Mouse (Mus musculus) c-Kit-negative CD71-positive TER-119-positive erythroid progenitor cells, embryonic 14.5 days (primary cell): ENCODE results near the gene Cdc42.

Source experiments
- DNase-seq: peaks from one replicate; pipeline ENCODE4 v3.0.0-alpha.2; 2013; ENCODE audit warnings: low read depth, low spot score

Gene Cdc42

GRCm38 (mm10) chr4:137316027-137316770 is 41.3 kb downstream of the Cdc42 start:
- no peak for DNase-seq

- DNase-seq: no peak
Observed at GRCm38 (mm10) chr4:137315061-137315460, 42.5 kb downstream of the Cdc42 start.

- DNase-seq: no peak
Observed at GRCm38 (mm10) chr4:137314561-137314960, 43.0 kb downstream of the Cdc42 start.

GRCm38 (mm10) chr4:137313511-137313910 is 44.0 kb downstream of the Cdc42 start:
- no peak for DNase-seq

- DNase-seq: peak; percentile 17
Observed at GRCm38 (mm10) chr4:137308377-137308776, 49.1 kb downstream of the Cdc42 start.

- DNase-seq: no peak
Observed at GRCm38 (mm10) chr4:137306991-137307706, 50.4 kb downstream of the Cdc42 start.

- no peak for DNase-seq
Observed at GRCm38 (mm10) chr4:137306577-137306888, 51.0 kb downstream of the Cdc42 start.

- no peak for DNase-seq
Observed at GRCm38 (mm10) chr4:137305831-137306576, 51.5 kb downstream of the Cdc42 start.

- no peak for DNase-seq
Observed at GRCm38 (mm10) chr4:137305066-137305465, 52.5 kb downstream of the Cdc42 start.

- no peak for DNase-seq
Observed at GRCm38 (mm10) chr4:137304106-137304505, 53.4 kb downstream of the Cdc42 start.

GRCm38 (mm10) chr4:137301635-137302034 is 55.9 kb downstream of the Cdc42 start:
- no peak for DNase-seq

- DNase-seq: no peak
Observed at GRCm38 (mm10) chr4:137300227-137300626, 57.3 kb downstream of the Cdc42 start.

GRCm38 (mm10) chr4:137298406-137298805 is 59.1 kb downstream of the Cdc42 start:
- no peak for DNase-seq

- no peak for DNase-seq
Observed at GRCm38 (mm10) chr4:137297611-137298010, 59.9 kb downstream of the Cdc42 start.

- no peak for DNase-seq
Observed at GRCm38 (mm10) chr4:137294951-137295350, 62.6 kb downstream of the Cdc42 start.

GRCm38 (mm10) chr4:137294474-137294873 is 63.0 kb downstream of the Cdc42 start:
- DNase-seq: no peak

GRCm38 (mm10) chr4:137294032-137294431 is 63.5 kb downstream of the Cdc42 start:
- no peak for DNase-seq

GRCm38 (mm10) chr4:137292625-137293024 is 64.9 kb downstream of the Cdc42 start:
- no peak for DNase-seq

- no peak for DNase-seq
Observed at GRCm38 (mm10) chr4:137290250-137290649, 67.3 kb downstream of the Cdc42 start.

- no peak for DNase-seq
Observed at GRCm38 (mm10) chr4:137289701-137290100, 67.8 kb downstream of the Cdc42 start.

GRCm38 (mm10) chr4:137287818-137288217 is 69.7 kb downstream of the Cdc42 start:
- DNase-seq: no peak

GRCm38 (mm10) chr4:137287206-137287605 is 70.3 kb downstream of the Cdc42 start:
- no peak for DNase-seq

- DNase-seq: no peak
Observed at GRCm38 (mm10) chr4:137286662-137286953, 70.9 kb downstream of the Cdc42 start.
